Mouse (Mus musculus): ENCODE measurements around the gene Prkg1.

- TF ChIP-seq EP300 (IDR thresholded peaks at IDR 0.05; ENCODE audit: low read depth) (no peak), CTCF (IDR thresholded peaks at IDR 0.05; ENCODE audit: low read depth) (no peak)
Measured at GRCm38 (mm10) chr19:31425199-31425598, 339.6 kb downstream of the Prkg1 start.
